Mouse (Mus musculus): ENCODE data around the gene Prm2. TPM values are rescaled to one million over a fixed set of nuclear protein-coding genes. Genes with fewer than 3 reads are reported as not detected.

Prm2 gene
- polyA plus RNA-seq, 1 experiment from 2014 or later: not detected

DNA sequence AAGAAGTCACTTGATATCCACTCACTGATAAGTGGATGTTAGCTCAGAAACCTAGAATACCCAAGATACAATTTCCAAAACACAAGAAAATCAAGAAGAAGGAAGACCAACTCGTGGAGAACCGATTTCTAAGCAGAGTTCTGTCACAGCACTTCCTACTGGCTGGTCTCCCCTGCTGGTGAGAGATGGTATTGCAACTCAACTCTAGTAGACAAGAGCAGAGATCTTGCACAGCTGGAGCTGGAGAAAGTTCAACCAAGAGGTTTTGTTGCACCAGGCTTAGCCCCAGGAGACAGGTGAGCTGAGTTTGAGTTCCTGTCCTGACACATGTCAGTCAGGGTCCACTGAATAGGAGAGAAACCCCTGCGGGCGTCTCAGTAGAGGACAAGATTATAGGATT is 28.8 kb downstream of the Prm2 start:
- no peaks in the 10 kb centered on the region for H3K9me3 ChIP-seq (ENCODE audit: control insufficient read depth, low read depth, low read length)
- H3K27ac ChIP-seq (ENCODE audit: low read length): no peak overlapping the region
- H3K36me3 ChIP-seq (ENCODE audit: control insufficient read depth, insufficient read depth, low read length): no peaks in the 10 kb centered on the region
- 53% methylated on average over 4 of the region's 4 CpGs for WGBS
- H3K4me3 ChIP-seq (ENCODE audit: low read depth, low read length): no peak overlapping the region
- no peaks in the 10 kb centered on the region for H3K27me3 ChIP-seq (ENCODE audit: control insufficient read depth, insufficient read depth, low read length)
- no peak; the same call in 1 of the 2 replicates for ATAC-seq (ENCODE audit: insufficient number of reproducible peaks, insufficient read depth, low FRiP score, low read depth)
- no peak overlapping the region for H3K4me2 ChIP-seq (replicated peaks; ENCODE audit: low read depth, low read length)
- peaks cover 7% of the 10 kb centered on the region; the same call in 1 of the 2 replicates for H3K4me1 ChIP-seq (ENCODE audit: control insufficient read depth, insufficient read depth, low read length)
- H3K9ac ChIP-seq (replicated peaks; ENCODE audit: low read depth, low read length): no peak overlapping the region

DNA sequence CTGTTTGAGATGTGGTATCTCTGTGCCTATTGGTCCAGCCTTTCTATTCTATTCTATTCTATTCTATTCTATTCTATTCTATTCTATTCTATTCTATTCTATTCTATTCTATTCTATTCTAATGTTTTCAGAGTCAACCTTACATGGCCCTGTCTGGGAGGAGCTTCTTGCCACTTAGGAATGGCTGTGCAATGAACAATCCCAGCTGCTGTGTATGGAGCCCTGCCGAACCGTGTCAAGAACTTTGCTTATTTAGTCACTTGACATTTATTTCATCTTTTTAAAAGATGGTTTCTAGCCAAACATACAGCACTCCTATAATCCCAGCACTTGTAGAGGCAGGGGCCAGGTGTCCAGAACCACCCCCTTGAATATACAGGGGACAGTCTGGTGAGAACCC is 31.6 kb downstream of the Prm2 start:
- Histone ChIP-seq H3K4me2 (replicated peaks; ENCODE audit: low read depth, low read length) (no peak overlapping the region), H3K36me3 (ENCODE audit: control insufficient read depth, insufficient read depth, low read length) (no peaks in the 10 kb centered on the region), H3K27me3 (ENCODE audit: control insufficient read depth, insufficient read depth, low read length) (no peaks in the 10 kb centered on the region), H3K4me1 (ENCODE audit: control insufficient read depth, insufficient read depth, low read length) (peaks cover 7% of the 10 kb centered on the region; the same call in 1 of the 2 replicates), H3K9me3 (ENCODE audit: control insufficient read depth, low read depth, low read length) (no peaks in the 10 kb centered on the region), H3K27ac (ENCODE audit: low read length) (no peak overlapping the region), H3K9ac (replicated peaks; ENCODE audit: low read depth, low read length) (no peak overlapping the region), H3K4me3 (ENCODE audit: low read depth, low read length) (no peak overlapping the region)
- 11% methylated on average over 2 of the region's 2 CpGs for WGBS
- ATAC-seq (ENCODE audit: insufficient number of reproducible peaks, insufficient read depth, low FRiP score, low read depth): no peak; the same call in 1 of the 2 replicates

DNA sequence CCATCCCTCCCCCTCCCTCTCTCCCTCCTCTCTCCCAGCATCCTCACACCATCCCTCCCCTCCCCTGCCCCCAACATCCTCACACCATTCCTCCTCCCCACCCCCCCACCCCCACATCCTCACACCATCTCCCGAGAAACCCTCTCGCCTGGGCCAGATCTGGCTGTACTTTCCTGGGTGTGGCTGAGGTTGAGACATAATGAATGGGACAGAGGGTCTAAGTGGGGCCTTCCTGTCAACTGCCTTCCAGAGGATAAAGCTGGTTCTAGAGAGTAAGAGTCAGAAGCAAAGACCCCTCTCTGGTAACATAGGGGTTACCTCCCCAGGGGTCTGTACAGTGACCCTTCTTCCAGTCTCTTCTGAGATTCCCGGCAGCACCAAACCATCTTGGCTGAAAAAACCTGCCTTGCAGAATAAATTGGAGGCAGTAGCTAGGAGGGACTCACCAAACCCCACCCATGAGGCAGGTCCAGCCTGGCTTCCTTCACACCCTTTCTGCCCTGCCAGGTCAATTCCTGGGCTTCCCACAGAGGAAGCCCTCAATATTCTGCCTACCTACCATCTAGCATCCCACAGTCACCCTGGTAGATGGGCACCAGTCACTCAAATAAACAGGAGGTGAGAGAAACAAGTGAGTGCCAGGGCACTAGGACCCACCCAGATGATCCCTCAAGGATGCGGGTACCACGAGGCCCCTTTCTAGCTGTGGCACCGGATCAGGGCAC is 32.2 kb downstream of the Prm2 start:
- Histone ChIP-seq H3K4me1 (ENCODE audit: control insufficient read depth, insufficient read depth, low read length) (peaks cover 7% of the 10 kb centered on the region; the same call in 1 of the 2 replicates), H3K27ac (ENCODE audit: low read length) (no peak overlapping the region), H3K4me3 (ENCODE audit: low read depth, low read length) (no peak overlapping the region), H3K36me3 (ENCODE audit: control insufficient read depth, insufficient read depth, low read length) (no peaks in the 10 kb centered on the region), H3K4me2 (replicated peaks; ENCODE audit: low read depth, low read length) (no peak overlapping the region), H3K27me3 (ENCODE audit: control insufficient read depth, insufficient read depth, low read length) (no peaks in the 10 kb centered on the region), H3K9ac (replicated peaks; ENCODE audit: low read depth, low read length) (no peak overlapping the region), H3K9me3 (ENCODE audit: control insufficient read depth, low read depth, low read length) (no peaks in the 10 kb centered on the region)
- no peak for ATAC-seq (ENCODE audit: insufficient number of reproducible peaks, insufficient read depth, low FRiP score, low read depth)
- WGBS: 44% methylated on average over 6 of the region's 6 CpGs

DNA sequence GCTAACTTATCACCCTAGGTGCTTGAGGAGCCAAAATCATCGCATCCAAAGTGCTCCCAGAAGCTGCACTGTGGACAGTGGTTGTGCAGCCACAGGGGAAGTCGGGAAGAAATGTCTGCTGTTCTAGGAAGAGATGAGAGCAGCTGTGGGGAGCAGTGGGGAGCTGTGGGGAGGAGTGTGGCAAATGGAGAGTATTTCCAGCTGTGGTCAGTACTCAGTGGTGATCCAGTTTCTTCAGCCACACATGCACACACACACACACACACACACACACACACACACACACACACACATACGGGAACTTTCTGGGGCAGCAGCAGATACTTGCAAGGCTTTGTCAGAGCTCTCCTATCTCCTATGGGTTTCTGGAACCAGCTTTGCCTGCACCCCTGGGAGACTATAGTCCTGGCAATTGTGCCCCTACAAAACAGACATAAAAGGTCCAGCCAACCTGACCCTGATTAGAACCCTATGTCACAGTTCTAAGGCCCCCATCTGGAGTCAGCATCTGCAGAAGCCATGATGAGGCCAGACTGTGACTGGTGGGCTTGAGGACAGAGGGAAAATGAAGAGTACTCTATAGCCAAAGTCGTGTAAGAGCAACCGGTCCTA is 33.3 kb downstream of the Prm2 start:
- Histone ChIP-seq H3K27me3 (ENCODE audit: control insufficient read depth, insufficient read depth, low read length) (no peaks in the 10 kb centered on the region), H3K9me3 (ENCODE audit: control insufficient read depth, low read depth, low read length) (no peaks in the 10 kb centered on the region), H3K4me1 (ENCODE audit: control insufficient read depth, insufficient read depth, low read length) (peaks cover 7% of the 10 kb centered on the region; the same call in 1 of the 2 replicates), H3K9ac (replicated peaks; ENCODE audit: low read depth, low read length) (no peak overlapping the region), H3K4me3 (ENCODE audit: low read depth, low read length) (no peak overlapping the region), H3K36me3 (ENCODE audit: control insufficient read depth, insufficient read depth, low read length) (no peaks in the 10 kb centered on the region), H3K27ac (ENCODE audit: low read length) (no peak overlapping the region), H3K4me2 (replicated peaks; ENCODE audit: low read depth, low read length) (no peak overlapping the region)
- 65% methylated on average over 5 of the region's 5 CpGs for WGBS
- no peak for ATAC-seq (ENCODE audit: insufficient number of reproducible peaks, insufficient read depth, low FRiP score, low read depth)

DNA sequence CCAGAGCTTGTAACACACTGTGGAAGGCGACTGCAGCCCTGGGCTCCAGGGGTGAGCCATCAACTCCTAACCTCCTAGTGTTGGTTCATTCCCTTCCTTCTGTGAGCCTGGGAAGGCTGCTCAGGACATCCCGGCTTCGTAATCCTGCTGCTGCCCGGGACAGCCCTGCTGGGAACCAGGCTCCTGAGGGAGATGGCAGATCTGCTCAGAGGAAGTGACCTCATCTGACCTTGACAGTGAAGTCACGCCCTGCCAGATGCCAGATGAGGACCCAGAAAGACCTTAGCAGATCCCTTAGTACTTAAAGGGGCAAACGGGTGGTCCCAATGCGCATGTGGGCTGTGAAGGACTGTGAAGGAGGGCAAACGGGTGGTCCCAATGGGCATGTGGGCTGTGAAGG is 34.8 kb downstream of the Prm2 start:
- Histone ChIP-seq H3K4me3 (ENCODE audit: low read depth, low read length) (no peak overlapping the region), H3K36me3 (ENCODE audit: control insufficient read depth, insufficient read depth, low read length) (no peaks in the 10 kb centered on the region), H3K4me1 (ENCODE audit: control insufficient read depth, insufficient read depth, low read length) (peaks cover 7% of the 10 kb centered on the region; the same call in 1 of the 2 replicates), H3K9me3 (ENCODE audit: control insufficient read depth, low read depth, low read length) (no peaks in the 10 kb centered on the region), H3K4me2 (replicated peaks; ENCODE audit: low read depth, low read length) (no peak overlapping the region), H3K27me3 (ENCODE audit: control insufficient read depth, insufficient read depth, low read length) (no peaks in the 10 kb centered on the region), H3K27ac (ENCODE audit: low read length) (no peak overlapping the region), H3K9ac (replicated peaks; ENCODE audit: low read depth, low read length) (no peak overlapping the region)
- WGBS: 77% methylated on average over 8 of the region's 8 CpGs
- ATAC-seq (ENCODE audit: insufficient number of reproducible peaks, insufficient read depth, low FRiP score, low read depth): no peak

DNA sequence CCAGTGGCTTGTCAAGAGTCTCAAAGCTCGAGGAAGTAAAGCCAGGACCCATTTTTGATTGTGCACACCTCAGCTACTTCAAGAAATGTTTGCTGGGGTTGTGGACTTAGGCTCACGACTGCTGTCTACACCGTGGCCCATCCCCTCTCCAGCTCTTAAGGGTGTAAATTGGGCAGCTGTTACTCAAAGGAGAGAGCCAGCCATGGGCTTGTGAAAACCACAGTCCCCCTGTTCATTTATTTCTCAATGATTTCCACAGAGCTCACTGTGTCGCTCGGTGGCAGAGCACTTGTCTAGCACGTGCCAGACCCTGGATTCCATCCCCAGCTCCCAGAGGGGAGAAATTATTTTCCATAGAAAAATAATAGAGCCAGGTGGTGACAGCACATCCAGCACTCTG is 39.8 kb downstream of the Prm2 start:
- H3K9me3 ChIP-seq (ENCODE audit: control insufficient read depth, low read depth, low read length): no peaks in the 10 kb centered on the region
- no peaks in the 10 kb centered on the region for H3K4me1 ChIP-seq (ENCODE audit: control insufficient read depth, insufficient read depth, low read length)
- no peak overlapping the region for H3K9ac ChIP-seq (replicated peaks; ENCODE audit: low read depth, low read length)
- no peaks in the 10 kb centered on the region for H3K27me3 ChIP-seq (ENCODE audit: control insufficient read depth, insufficient read depth, low read length)
- no peaks in the 10 kb centered on the region for H3K36me3 ChIP-seq (ENCODE audit: control insufficient read depth, insufficient read depth, low read length)
- ATAC-seq (ENCODE audit: insufficient number of reproducible peaks, insufficient read depth, low FRiP score, low read depth): no peak
- H3K4me2 ChIP-seq (replicated peaks; ENCODE audit: low read depth, low read length): no peak overlapping the region
- WGBS: 64% methylated on average over 6 of the region's 6 CpGs
- no peak overlapping the region for H3K4me3 ChIP-seq (ENCODE audit: low read depth, low read length)
- H3K27ac ChIP-seq (ENCODE audit: low read length): no peak overlapping the region

DNA sequence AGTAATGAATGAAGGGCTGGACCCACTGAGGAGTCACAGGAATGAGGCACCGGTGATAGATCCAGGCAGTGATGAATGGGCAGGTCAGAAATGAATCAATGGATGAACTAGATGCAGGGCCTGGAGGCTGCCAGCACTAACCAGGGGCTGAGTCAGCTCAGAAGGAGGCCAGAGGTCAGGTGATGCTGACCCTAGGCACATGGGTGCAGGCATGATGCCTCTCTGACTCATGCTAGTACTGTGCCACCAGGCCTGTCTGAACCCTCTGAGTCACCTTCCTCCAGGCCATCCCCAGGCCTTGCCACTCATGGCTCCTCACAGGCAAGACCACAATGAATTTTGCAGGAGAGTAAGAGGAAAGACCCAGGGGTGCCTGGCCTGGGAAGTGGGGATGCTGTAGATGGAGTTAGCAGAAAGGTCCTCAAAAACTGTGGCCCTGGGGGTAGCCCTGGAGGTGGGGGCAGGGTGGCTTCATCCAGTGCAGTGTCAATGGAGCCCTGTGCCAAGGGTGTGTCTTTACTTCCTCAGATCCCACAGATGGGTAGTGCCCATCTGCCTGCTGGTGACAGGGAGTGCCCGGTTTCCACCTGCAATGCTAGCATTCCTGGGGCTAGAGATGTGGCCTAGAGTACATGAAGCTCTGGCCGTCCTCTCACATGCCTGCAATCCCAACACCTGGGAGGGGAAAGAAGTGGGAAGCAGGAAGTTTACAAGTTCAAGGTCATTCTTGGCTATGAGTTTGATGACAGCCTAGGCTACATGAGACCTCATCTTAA is 41.2 kb downstream of the Prm2 start:
- no peaks in the 10 kb centered on the region for H3K4me1 ChIP-seq (ENCODE audit: control insufficient read depth, insufficient read depth, low read length)
- no peaks in the 10 kb centered on the region for H3K36me3 ChIP-seq (ENCODE audit: control insufficient read depth, insufficient read depth, low read length)
- no peak for ATAC-seq (ENCODE audit: insufficient number of reproducible peaks, insufficient read depth, low FRiP score, low read depth)
- H3K4me2 ChIP-seq (replicated peaks; ENCODE audit: low read depth, low read length): no peak overlapping the region
- no peak overlapping the region for H3K4me3 ChIP-seq (ENCODE audit: low read depth, low read length)
- no peak overlapping the region for H3K9ac ChIP-seq (replicated peaks; ENCODE audit: low read depth, low read length)
- WGBS: 74% methylated on average over 3 of the region's 3 CpGs
- H3K27me3 ChIP-seq (ENCODE audit: control insufficient read depth, insufficient read depth, low read length): no peaks in the 10 kb centered on the region
- no peaks in the 10 kb centered on the region for H3K9me3 ChIP-seq (ENCODE audit: control insufficient read depth, low read depth, low read length)
- H3K27ac ChIP-seq (ENCODE audit: low read length): no peak overlapping the region

DNA sequence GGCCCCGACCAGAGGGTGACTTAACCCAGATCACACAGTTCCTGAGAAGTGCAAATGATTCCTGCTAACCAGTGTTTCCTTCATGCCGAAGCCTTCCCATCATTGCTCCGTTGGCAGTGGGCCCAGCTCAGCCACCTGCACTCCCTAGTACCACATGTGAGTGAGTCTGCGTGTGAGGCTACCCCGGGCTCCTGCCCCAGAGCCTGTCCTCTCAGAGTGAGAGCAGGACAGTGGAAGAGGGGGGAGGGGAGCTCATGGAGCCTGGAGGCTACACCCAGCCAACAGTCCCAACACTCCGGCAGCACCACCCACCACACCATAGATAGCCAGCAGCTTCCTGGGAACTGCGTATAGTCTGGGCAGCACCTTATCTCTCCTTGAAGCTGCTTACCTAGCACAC is 46.1 kb downstream of the Prm2 start:
- Histone ChIP-seq H3K9ac (replicated peaks; ENCODE audit: low read depth, low read length) (no peak overlapping the region), H3K36me3 (ENCODE audit: control insufficient read depth, insufficient read depth, low read length) (no peaks in the 10 kb centered on the region), H3K27me3 (ENCODE audit: control insufficient read depth, insufficient read depth, low read length) (no peaks in the 10 kb centered on the region), H3K4me3 (ENCODE audit: low read depth, low read length) (no peak overlapping the region), H3K27ac (ENCODE audit: low read length) (no peak overlapping the region), H3K4me2 (replicated peaks; ENCODE audit: low read depth, low read length) (no peak overlapping the region), H3K4me1 (ENCODE audit: control insufficient read depth, insufficient read depth, low read length) (peaks cover 3% of the 10 kb centered on the region; the same call in 1 of the 2 replicates), H3K9me3 (ENCODE audit: control insufficient read depth, low read depth, low read length) (no peaks in the 10 kb centered on the region)
- WGBS: 40% methylated on average over 7 of the region's 7 CpGs
- peak; percentile 70 for ATAC-seq (ENCODE audit: insufficient number of reproducible peaks, insufficient read depth, low FRiP score, low read depth)

Measured in stomach, embryonic 14.5 days (tissue).